Mouse (Mus musculus) testis, adult 2 months (tissue): ENCODE results near the gene Desi1.

Experiments
- CTCF ChIP-seq: fragments of 200-500 bp; IDR thresholded peaks from 2 replicates; pipeline ENCODE4 v1.5.1; 2012; ENCODE audit warnings: low read depth, mild to moderate bottlenecking, inconsistent platforms, low read length, moderate library complexity; ENCODE audit not compliant: control insufficient read depth, insufficient read depth, insufficient replicate concordance
- POLR2A ChIP-seq: fragments of 200-500 bp; IDR thresholded peaks from 2 replicates; pipeline ENCODE4 v1.6.1; 2012; ENCODE audit warnings: low read depth, mild to moderate bottlenecking, inconsistent platforms, low read length, moderate library complexity; ENCODE audit not compliant: control insufficient read depth

GRCm38 (mm10) chr15:81950716-81951115, 82.9 kb downstream of the Desi1 start:
- TF ChIP-seq POLR2A (no peak), CTCF (no peak)
